Mouse (Mus musculus): ENCODE results near the gene Mob3b. TPM values are rescaled to one million over a fixed set of nuclear protein-coding genes. Genes with fewer than 3 reads are reported as not detected.
A peak's percentile ranks its signal among the peaks of the same experiment; 100 is the strongest.

The Mob3b gene
- polyA plus RNA-seq, 2 experiments, result 1.4 to 2.6 TPM

DNA sequence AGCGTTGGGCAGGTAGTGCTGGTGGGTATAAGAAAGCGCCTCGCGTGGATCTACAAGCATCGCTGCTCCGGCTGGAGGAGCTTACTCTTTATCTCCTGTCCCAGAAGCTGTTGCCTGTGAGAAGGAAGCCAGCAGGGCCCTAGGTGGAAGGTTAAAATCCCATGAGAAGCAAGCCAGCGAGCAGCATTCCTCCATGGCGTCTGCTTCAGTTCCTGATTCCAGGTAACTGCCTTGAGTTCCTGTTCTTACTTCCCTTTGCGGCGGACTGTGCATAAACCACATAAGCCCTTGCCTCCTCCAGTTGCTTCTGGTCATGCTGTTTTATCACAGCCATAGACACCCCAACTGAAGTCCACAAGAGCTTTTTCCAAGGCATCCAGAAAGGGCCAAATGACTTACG lies 531 bp upstream of the Mob3b start:
- Histone ChIP-seq H3K4me1 (replicated peaks; ENCODE audit: control insufficient read depth in 2 of 2, insufficient read depth in 2 of 2, low read length in 1 of 2) (peaks cover 0 to 2% of the 10 kb centered on the region in 2 experiments; a peak in 1 of 4 replicates), H3K36me3 (replicated peaks; ENCODE audit: control insufficient read depth, insufficient read depth, low read depth) (no peaks in the 10 kb centered on the region), H3K9me3 (ENCODE audit: control insufficient read depth, low read length) (no peaks in the 10 kb centered on the region), H3K4me3 (ENCODE audit: insufficient read depth in 1 of 2, low read depth in 2 of 2, low read length in 2 of 2) (no peak overlapping the region), H3K27me3 (ENCODE audit: control insufficient read depth, insufficient read depth, low read length) (peaks cover 2% of the 10 kb centered on the region; the same call in 1 of the 2 replicates), H3K9ac (replicated peaks) (no peak overlapping the region), H3K27ac (no peak overlapping the region), H3K4me2 (ENCODE audit: low read depth) (peak overlapping the region; percentile 79; the same call in 1 of the 2 replicates)
- ATAC-seq (ENCODE audit: insufficient read depth) (no peak), DNase-seq (ENCODE audit: low read depth in 3 of 3, low spot score in 3 of 3) (no peak)
- no peak for TF ChIP-seq EP300 (IDR thresholded peaks at IDR 0.05; ENCODE audit: low read depth)
- no peak for TF ChIP-seq CTCF (IDR thresholded peaks at IDR 0.05; ENCODE audit: low read depth)
- WGBS (ENCODE audit: insufficient replicate concordance), result 31% methylated on average over 11 of the region's 11 CpGs

DNA sequence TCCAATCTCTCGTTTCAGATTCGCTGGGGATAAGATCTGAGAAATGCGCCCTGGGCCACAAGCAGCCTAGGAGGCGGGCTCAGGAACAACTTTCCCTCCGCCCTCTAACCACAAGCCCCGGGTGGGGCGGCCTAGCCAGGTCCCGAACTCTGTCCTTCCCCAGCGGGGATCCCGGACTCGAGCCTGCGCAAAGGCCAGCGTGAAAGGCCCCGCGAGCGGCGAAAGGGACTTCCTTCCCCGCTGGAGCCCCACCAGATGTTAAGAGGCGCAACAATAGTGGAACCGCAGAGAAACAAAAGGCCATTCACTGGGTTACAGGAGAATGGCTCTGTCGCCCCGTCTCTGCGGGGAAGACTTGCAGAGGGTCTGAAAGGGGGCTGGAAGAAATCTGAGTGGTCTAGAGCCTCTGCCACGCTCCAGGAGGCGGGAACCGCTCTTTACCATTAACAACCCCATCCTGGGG lies 1.1 kb downstream of the Mob3b start:
- Histone ChIP-seq H3K36me3 (replicated peaks; ENCODE audit: control insufficient read depth, insufficient read depth, low read depth) (no peaks in the 10 kb centered on the region), H3K4me2 (ENCODE audit: low read depth) (peak overlapping the region; percentile 79), H3K27me3 (ENCODE audit: control insufficient read depth, insufficient read depth, low read length) (peaks cover 2% of the 10 kb centered on the region; the same call in 1 of the 2 replicates), H3K4me1 (replicated peaks; ENCODE audit: control insufficient read depth in 2 of 2, insufficient read depth in 2 of 2, low read length in 1 of 2) (peaks cover 0 to 2% of the 10 kb centered on the region in 2 experiments; a peak in 1 of 4 replicates), H3K4me3 (ENCODE audit: insufficient read depth in 1 of 2, low read depth in 2 of 2, low read length in 2 of 2) (peak overlapping the region; percentile 61 to 69), H3K9me3 (ENCODE audit: control insufficient read depth, low read length) (no peaks in the 10 kb centered on the region), H3K9ac (replicated peaks) (peak overlapping the region; percentile 61), H3K27ac (no peak overlapping the region)
- DNase-seq (ENCODE audit: low read depth in 3 of 3, low spot score in 3 of 3) (no peak), ATAC-seq (ENCODE audit: insufficient read depth) (peak; percentile 69)
- 0% methylated on average over 26 of the region's 26 CpGs for WGBS (ENCODE audit: insufficient replicate concordance)
- TF ChIP-seq CTCF (IDR thresholded peaks at IDR 0.05; ENCODE audit: low read depth) (no peak), EP300 (IDR thresholded peaks at IDR 0.05; ENCODE audit: low read depth) (no peak)

DNA sequence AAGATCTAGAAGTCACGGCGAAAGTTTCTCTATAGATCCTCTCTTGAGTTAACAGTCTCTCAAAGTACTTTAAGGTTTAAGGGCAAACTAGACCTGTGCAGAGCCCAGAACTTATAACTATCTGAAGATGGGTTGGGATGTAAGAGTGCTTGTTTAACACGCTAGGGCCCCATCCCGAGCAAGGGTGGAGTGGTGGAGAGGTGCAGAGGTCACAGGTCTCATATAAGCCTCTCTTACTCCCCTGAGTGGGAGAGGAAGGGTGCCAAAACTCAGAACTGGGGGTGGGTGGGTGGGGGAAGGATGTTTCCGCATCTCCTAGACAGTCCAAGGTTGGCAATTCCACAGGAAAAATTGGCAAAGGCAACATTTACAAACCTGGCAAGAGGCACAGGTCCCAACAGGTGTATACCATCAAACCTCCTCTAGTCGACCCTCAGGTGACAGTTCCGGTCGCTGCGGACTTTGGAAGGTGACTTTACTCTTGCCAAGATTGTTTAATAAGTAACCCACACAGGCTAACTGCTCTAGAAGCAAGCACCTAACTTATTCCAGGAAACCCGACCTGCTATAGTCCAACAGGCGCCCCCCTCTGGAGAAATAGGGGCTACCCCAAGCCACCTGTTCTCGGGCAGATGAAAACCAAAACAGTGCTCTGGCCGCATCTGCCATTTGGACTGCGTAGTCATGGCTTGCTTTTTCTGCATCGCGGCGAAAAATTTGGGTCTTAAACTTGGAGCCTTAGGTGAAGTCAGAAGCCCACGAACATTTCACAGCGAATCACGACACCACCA lies 2.0 kb downstream of the Mob3b start:
- ATAC-seq (ENCODE audit: insufficient read depth), result peak; percentile 66
- WGBS (ENCODE audit: insufficient replicate concordance), result 23% methylated on average over 20 of the region's 20 CpGs
- Histone ChIP-seq H3K9ac (replicated peaks) (0 out of 2 replicates have a peak overlapping the region, but pooled peaks have one; percentile 2), H3K4me2 (ENCODE audit: low read depth) (peak overlapping the region; percentile 79), H3K4me3 (ENCODE audit: insufficient read depth in 1 of 2, low read depth in 2 of 2, low read length in 2 of 2) (peak overlapping the region; percentile 61 to 69), H3K9me3 (ENCODE audit: control insufficient read depth, low read length) (no peaks in the 10 kb centered on the region), H3K27ac (no peak overlapping the region), H3K36me3 (replicated peaks; ENCODE audit: control insufficient read depth, insufficient read depth, low read depth) (no peaks in the 10 kb centered on the region), H3K4me1 (replicated peaks; ENCODE audit: control insufficient read depth in 2 of 2, insufficient read depth in 2 of 2, low read length in 1 of 2) (peaks cover 0 to 2% of the 10 kb centered on the region in 2 experiments; a peak in 1 of 4 replicates), H3K27me3 (ENCODE audit: control insufficient read depth, insufficient read depth, low read length) (peaks cover 2% of the 10 kb centered on the region; the same call in 1 of the 2 replicates)
- no peak for TF ChIP-seq EP300 (IDR thresholded peaks at IDR 0.05; ENCODE audit: low read depth)
- peak; percentile 41 for TF ChIP-seq CTCF (IDR thresholded peaks at IDR 0.05; ENCODE audit: low read depth)
- DNase-seq (ENCODE audit: low read depth in 3 of 3, low spot score in 3 of 3), result peak in 1 of 3 experiments; percentile 39

DNA sequence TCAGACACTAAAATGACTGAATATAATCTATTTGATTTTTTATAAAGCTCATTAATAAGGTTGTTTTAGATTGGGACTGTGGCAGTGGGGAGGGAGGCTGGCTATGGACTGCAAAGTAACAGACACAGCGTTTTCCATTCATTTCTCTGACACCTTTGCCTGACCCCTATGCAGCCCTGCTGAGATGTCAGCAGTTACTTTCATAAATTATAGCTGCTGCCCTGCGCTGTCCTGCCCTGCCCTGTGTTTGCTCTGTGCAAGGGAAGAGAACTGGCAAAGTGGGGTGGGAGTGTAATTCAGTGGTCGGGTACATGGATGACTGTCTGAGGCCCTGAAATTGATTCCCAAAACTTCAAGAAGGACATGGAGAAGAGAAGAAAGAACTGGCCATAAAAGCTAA lies 3.2 kb downstream of the Mob3b start:
- ATAC-seq (ENCODE audit: insufficient read depth), result no peak
- peaks cover 0 to 2% of the 10 kb centered on the region in 2 experiments; a peak in 1 of 4 replicates for H3K4me1 ChIP-seq (replicated peaks; ENCODE audit: control insufficient read depth in 2 of 2, insufficient read depth in 2 of 2, low read length in 1 of 2)

DNA sequence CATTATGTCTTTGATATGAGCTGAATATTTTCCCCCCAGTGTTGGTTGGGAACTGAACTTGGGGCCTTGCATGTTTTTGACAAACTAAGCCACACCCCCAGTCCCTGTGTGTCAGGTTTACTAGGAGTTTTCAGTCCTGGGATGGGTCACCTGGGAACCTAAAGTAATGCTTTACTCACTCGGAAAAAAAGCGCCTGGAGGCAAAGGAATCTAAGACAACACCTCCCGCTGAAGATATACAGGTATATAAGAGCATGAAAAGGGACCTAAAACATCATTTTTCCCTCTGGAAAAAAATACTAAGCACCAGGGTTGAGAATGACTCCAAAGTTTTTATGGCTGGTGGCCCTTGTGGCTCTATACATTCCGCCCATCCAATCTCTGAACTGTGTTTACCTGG lies 5.5 kb downstream of the Mob3b start, which contains the start of gene Ifnk:
Gene Ifnk, plus strand, starts transcription at position 301 of the 400 bp plus-strand sequence.
- DNase-seq (ENCODE audit: low read depth in 3 of 3, low spot score in 3 of 3) (no peak), ATAC-seq (ENCODE audit: insufficient read depth) (no peak)
- no peak within 1 kb of the TSS for H3K27ac ChIP-seq
- peaks cover 0 to 2% of the 10 kb centered on the region in 2 experiments; a peak in 1 of 4 replicates for H3K4me1 ChIP-seq (replicated peaks; ENCODE audit: control insufficient read depth in 2 of 2, insufficient read depth in 2 of 2, low read length in 1 of 2)
- H3K9me3 ChIP-seq (ENCODE audit: control insufficient read depth, low read length), result no peaks in the 10 kb centered on the region
- 58% methylated on average over 4 of the region's 4 CpGs for WGBS (ENCODE audit: insufficient replicate concordance)
- TF ChIP-seq EP300 (IDR thresholded peaks at IDR 0.05; ENCODE audit: low read depth) (no peak), CTCF (IDR thresholded peaks at IDR 0.05; ENCODE audit: low read depth) (no peak)
- H3K9ac ChIP-seq (replicated peaks), result no peak within 1 kb of the TSS
- H3K4me2 ChIP-seq (ENCODE audit: low read depth), result no peak within 1 kb of the TSS
- H3K27me3 ChIP-seq (ENCODE audit: control insufficient read depth, insufficient read depth, low read length), result no peaks in the 10 kb centered on the region; the same call in 1 of the 2 replicates
- H3K36me3 ChIP-seq (replicated peaks; ENCODE audit: control insufficient read depth, insufficient read depth, low read depth), result no peaks in the 10 kb centered on the region
- H3K4me3 ChIP-seq (ENCODE audit: insufficient read depth in 1 of 2, low read depth in 2 of 2, low read length in 2 of 2), result no peak within 1 kb of the TSS

More for the DNA sequence above, 3.2 kb downstream of the Mob3b start:
- H3K4me3 ChIP-seq (ENCODE audit: insufficient read depth in 1 of 2, low read depth in 2 of 2, low read length in 2 of 2), result no peak overlapping the region
- 47% methylated on average over 3 of the region's 3 CpGs for WGBS (ENCODE audit: insufficient replicate concordance)
- peaks cover 2% of the 10 kb centered on the region; the same call in 1 of the 2 replicates for H3K27me3 ChIP-seq (ENCODE audit: control insufficient read depth, insufficient read depth, low read length)
- DNase-seq (ENCODE audit: low read depth in 3 of 3, low spot score in 3 of 3), result no peak
- no peak overlapping the region for H3K27ac ChIP-seq
- TF ChIP-seq CTCF (IDR thresholded peaks at IDR 0.05; ENCODE audit: low read depth) (no peak), EP300 (IDR thresholded peaks at IDR 0.05; ENCODE audit: low read depth) (no peak)
- H3K4me2 ChIP-seq (ENCODE audit: low read depth), result no peak overlapping the region
- no peaks in the 10 kb centered on the region for H3K36me3 ChIP-seq (replicated peaks; ENCODE audit: control insufficient read depth, insufficient read depth, low read depth)
- no peak overlapping the region for H3K9ac ChIP-seq (replicated peaks)
- no peaks in the 10 kb centered on the region for H3K9me3 ChIP-seq (ENCODE audit: control insufficient read depth, low read length)
